Mouse (Mus musculus) liver, embryonic 15.5 days (tissue): ENCODE data around the gene Mta3. TPM values are rescaled to one million over a fixed set of nuclear protein-coding genes. Genes with fewer than 3 reads are reported as not detected.

ENCODE experiments used
- ATAC-seq: fragments of 200-750 bp; cut with Nextera tagmentation; 2 replicates; pipeline ENCODE4 v1.8.0; 2017; ENCODE audit warnings: moderate number of reproducible peaks, mild to moderate bottlenecking, moderate library complexity; ENCODE audit not compliant: insufficient read depth
- H3K27ac ChIP-seq: fragments of 300-500 bp; sonication (generic); replicated peaks from 2 replicates; pipeline ENCODE4 v1.5.1; 2015; ENCODE audit warnings: mild to moderate bottlenecking, inconsistent platforms
- H3K27me3 ChIP-seq: fragments of 300-500 bp; sonication (generic); 2 replicates; pipeline ENCODE4 v1.6.1; 2015; ENCODE audit warnings: mild to moderate bottlenecking, inconsistent platforms
- H3K36me3 ChIP-seq: fragments of 300-500 bp; sonication (generic); replicated peaks from 2 replicates; pipeline ENCODE4 v1.6.1; 2015; ENCODE audit warnings: moderate library complexity, mild to moderate bottlenecking, inconsistent platforms
- H3K4me1 ChIP-seq: fragments of 300-500 bp; sonication (generic); replicated peaks from 2 replicates; pipeline ENCODE4 v1.6.1; 2015; ENCODE audit warnings: inconsistent platforms
- H3K4me2 ChIP-seq: fragments of 300-500 bp; sonication (generic); 2 replicates; pipeline ENCODE4 v1.6.1; 2015; ENCODE audit warnings: moderate library complexity, mild to moderate bottlenecking, inconsistent platforms
- H3K4me3 ChIP-seq: fragments of 300-500 bp; sonication (generic); replicated peaks from 2 replicates; pipeline ENCODE4 v1.5.1; 2015; ENCODE audit warnings: mild to moderate bottlenecking, inconsistent platforms
- H3K9ac ChIP-seq: fragments of 300-500 bp; sonication (generic); 2 replicates; pipeline ENCODE4 v1.6.1; 2015; ENCODE audit warnings: moderate library complexity, mild to moderate bottlenecking, inconsistent platforms
- H3K9me3 ChIP-seq: fragments of 300-500 bp; sonication (generic); replicated peaks from 2 replicates; pipeline ENCODE4 v1.6.1; 2016; ENCODE audit warnings: inconsistent platforms
- WGBS: fragments of 180-500 bp; shearing (Covaris S2); methylation state at CpG from one replicate; pipeline ENCODE4 v1.1.7; 2015; ENCODE audit warnings: mixed read lengths; ENCODE audit not compliant: insufficient replicate concordance; 5-methylcytosine and 5-hydroxymethylcytosine counted together
- polyA plus RNA-seq: library from polyadenylated mRNA; unstranded; fragments of >200 nt; fragmentation: Nextera tagmentation; extraction: Ambion mirVana; gene quantifications from 2 replicates; pipeline ENCODE4 v1.2.1, GENCODE M21; 2015

Mta3 gene
- polyA plus RNA-seq, 1 experiment from 2014 or later, result 36.9 TPM

DNA sequence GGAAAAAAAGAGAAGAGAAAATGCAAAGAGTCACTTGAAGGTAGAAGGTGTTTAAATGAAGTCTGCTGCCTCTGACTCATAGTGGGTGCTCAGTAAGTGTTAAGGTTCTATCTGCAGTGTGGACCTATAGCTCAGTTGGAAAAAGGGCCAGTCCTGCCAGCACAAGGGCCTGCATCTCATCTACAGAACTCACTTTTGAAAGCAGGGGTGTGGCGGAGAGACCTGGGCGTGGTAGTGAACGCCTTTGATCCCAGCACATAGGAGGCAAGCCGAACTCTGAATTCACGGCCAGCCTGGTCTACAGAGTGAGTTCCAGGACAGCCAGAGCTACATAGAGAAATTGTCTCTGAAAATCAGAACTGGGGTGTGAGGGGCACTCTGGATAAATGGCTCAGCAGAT lies 104.3 kb downstream of the Mta3 start:
- ATAC-seq, result peak; percentile 65
- 0 out of 2 replicates have a peak overlapping the region, but pooled peaks have one; percentile 11 for H3K4me3 ChIP-seq
- peak overlapping the region; percentile 61 for H3K4me2 ChIP-seq
- H3K27me3 ChIP-seq, result no peaks in the 10 kb centered on the region
- H3K36me3 ChIP-seq, result peaks cover 51% of the 10 kb centered on the region
- H3K9me3 ChIP-seq, result no peaks in the 10 kb centered on the region
- H3K27ac ChIP-seq, result peak overlapping the region; percentile 82
- peak overlapping the region; percentile 19; the same call in 1 of the 2 replicates for H3K9ac ChIP-seq
- 28% methylated on average over 5 of the region's 5 CpGs for WGBS
- H3K4me1 ChIP-seq, result peaks cover 65% of the 10 kb centered on the region

DNA sequence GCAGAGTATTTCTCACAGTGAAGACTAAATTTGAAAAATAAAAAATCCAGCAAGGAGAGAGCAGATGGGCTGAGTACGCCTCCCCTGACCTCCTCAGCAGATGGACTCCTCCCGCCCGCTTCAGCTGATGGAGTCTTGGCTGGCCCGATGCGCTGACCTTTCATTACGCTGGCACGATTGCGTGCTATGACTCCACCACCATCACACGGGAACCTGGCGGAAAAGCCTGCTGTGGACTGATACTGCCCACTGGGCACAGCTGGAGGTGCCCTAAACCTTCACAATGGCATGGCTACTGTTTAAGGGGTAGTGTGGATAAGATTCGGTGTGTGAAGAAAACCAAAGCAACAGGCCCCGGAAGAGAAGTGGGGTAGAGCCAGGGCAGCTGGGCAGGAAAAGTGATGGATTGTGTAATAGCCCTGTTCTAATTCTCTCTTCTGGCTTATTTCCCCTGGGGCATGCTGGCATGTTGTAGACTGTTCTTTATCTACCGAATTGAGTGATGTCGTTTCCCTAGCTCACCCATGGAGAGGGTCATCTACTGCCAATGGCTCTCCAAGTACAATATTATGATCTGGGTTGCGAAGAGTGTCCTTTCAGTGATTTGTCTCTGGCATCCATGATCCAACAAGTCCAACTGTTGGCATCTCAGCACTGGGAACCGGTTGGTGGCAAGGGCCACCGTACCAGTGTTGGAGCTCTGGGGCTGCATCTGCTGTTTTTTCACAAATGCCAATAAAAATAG lies 106.4 kb downstream of the Mta3 start:
- Histone ChIP-seq H3K4me3 (no peak overlapping the region), H3K9me3 (no peaks in the 10 kb centered on the region), H3K27me3 (no peaks in the 10 kb centered on the region), H3K4me1 (peaks cover 57% of the 10 kb centered on the region), H3K4me2 (no peak overlapping the region), H3K9ac (no peak overlapping the region), H3K36me3 (peaks cover 31% of the 10 kb centered on the region), H3K27ac (no peak overlapping the region)
- ATAC-seq, result no peak
- WGBS, result 89% methylated on average over 17 of the region's 17 CpGs

DNA sequence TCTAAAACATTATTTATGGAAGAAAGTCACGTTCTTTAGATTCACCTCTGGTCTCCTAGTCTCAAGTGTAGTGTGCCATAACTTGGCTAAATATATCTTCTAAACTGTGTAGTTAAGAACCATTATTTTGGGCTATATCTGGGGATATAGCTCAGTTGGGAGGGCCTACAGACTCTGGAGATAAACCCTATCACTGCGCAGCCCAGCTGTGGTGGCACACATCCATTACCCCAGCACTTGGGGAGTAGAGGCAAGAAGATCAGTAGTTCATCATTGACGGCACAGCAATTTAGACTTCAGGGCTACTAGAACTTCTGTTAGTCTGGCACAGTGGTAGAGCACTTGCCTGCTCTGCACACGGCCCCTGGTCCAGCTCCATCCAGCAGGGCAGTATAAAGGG lies 107.1 kb downstream of the Mta3 start:
- no peak for ATAC-seq
- H3K4me3 ChIP-seq, result no peak overlapping the region
- peaks cover 50% of the 10 kb centered on the region for H3K4me1 ChIP-seq
- no peak overlapping the region for H3K27ac ChIP-seq
- H3K4me2 ChIP-seq, result no peak overlapping the region
- H3K36me3 ChIP-seq, result peaks cover 30% of the 10 kb centered on the region
- 66% methylated on average over 4 of the region's 4 CpGs for WGBS
- H3K9ac ChIP-seq, result no peak overlapping the region
- H3K27me3 ChIP-seq, result no peaks in the 10 kb centered on the region
- no peaks in the 10 kb centered on the region for H3K9me3 ChIP-seq

DNA sequence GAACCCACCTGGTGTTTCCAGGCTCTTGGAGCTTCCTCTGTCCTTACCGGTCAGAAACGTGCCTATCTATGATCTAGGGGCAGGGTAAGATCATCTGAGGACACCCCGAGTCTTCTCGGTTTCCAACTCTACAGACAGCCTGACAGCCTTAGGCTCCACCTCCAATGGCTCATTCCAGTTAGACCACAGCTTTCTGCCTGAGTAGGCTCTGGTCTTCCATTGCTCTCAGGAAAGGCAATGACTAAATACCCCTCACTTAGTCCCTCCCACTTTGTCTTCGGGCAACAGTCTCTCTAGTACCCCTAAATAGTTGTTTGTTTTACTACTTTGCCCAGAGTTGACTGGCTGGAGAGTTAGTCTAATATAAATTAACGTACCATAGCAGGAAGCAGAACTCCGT lies 111.0 kb downstream of the Mta3 start:
- 46% methylated on average over 7 of the region's 7 CpGs for WGBS
- Histone ChIP-seq H3K4me2 (no peak overlapping the region), H3K36me3 (peaks cover 6% of the 10 kb centered on the region), H3K27ac (no peak overlapping the region), H3K9me3 (no peaks in the 10 kb centered on the region), H3K9ac (no peak overlapping the region), H3K27me3 (no peaks in the 10 kb centered on the region), H3K4me3 (no peak overlapping the region), H3K4me1 (peaks cover 15% of the 10 kb centered on the region)
- no peak for ATAC-seq

DNA sequence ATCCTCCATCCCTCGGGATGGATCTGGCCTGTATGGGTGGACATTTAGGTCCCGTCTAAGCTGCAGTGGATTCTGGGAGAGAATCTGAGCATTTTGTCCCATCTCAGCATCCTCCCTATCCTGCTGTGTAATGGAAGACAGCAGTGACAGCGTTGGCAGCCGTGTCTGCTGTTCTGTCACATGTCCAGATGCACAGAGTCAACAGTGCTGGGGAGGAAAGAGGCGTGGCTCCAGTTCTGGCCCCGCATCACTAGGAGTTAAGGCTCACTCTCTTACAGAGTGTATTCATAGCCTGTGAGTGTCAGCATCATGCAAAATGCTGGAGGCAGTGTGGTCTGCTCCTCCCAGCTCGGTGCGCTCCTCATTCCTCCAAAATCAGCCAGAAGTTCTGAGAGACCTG lies 113.5 kb downstream of the Mta3 start:
- Histone ChIP-seq H3K9ac (no peak overlapping the region), H3K27me3 (no peaks in the 10 kb centered on the region), H3K4me3 (no peak overlapping the region), H3K4me2 (no peak overlapping the region), H3K4me1 (peaks cover 6% of the 10 kb centered on the region; the same call in 1 of the 2 replicates), H3K36me3 (peaks cover 3% of the 10 kb centered on the region; the same call in 1 of the 2 replicates), H3K27ac (no peak overlapping the region), H3K9me3 (no peaks in the 10 kb centered on the region)
- ATAC-seq, result no peak
- WGBS, result 58% methylated on average over 8 of the region's 8 CpGs

DNA sequence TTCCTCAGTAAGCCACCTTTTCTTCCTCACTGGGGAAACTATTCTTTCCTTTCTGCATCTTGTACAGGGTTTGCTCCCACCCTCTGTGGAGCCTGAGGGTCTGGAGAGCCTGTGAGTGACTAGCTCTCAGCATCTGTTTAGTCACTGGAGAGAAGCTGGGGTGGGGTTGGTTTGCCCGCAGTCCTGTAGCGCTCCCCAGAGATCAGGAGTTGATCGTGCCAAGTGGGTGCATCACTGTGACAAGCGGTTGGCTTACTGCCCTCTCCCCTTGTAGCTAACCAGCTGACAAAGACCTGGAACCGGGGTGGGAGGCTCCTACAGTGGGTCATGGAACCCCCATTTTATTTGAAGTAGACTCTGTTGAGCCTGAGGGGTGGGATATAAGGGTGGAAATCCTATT lies 114.7 kb downstream of the Mta3 start:
- H3K27ac ChIP-seq, result no peak overlapping the region
- H3K4me1 ChIP-seq, result peaks cover 6% of the 10 kb centered on the region; the same call in 1 of the 2 replicates
- no peak overlapping the region for H3K4me3 ChIP-seq
- H3K9me3 ChIP-seq, result no peaks in the 10 kb centered on the region
- no peak overlapping the region for H3K9ac ChIP-seq
- H3K4me2 ChIP-seq, result no peak overlapping the region
- whole genome bisulfite sequencing, result 77% methylated on average over 5 of the region's 5 CpGs
- no peaks in the 10 kb centered on the region for H3K27me3 ChIP-seq
- H3K36me3 ChIP-seq, result no peaks in the 10 kb centered on the region
- ATAC-seq, result no peak

DNA sequence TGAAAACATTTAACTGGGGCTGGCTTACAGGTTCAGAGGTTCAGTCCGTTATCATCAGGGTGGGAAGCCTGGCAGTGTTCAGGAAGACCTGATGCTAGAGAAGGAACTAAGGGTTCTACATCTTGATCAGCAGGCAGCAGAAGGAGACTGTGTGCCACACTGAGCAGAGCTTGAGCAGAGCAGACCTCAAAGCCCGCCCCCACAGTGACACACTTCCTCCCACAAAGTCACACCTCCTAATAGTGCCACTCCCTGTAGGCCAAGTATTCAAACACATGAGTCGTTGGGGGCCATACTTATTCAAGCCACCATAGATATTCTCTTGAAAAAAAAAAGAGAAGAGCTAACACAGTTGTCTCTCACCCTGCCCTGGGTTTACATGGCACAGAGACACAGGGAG lies 115.9 kb downstream of the Mta3 start:
- no peak overlapping the region for H3K27ac ChIP-seq
- no peak overlapping the region for H3K4me2 ChIP-seq
- H3K36me3 ChIP-seq, result no peaks in the 10 kb centered on the region
- no peaks in the 10 kb centered on the region for H3K9me3 ChIP-seq
- no peak overlapping the region for H3K4me3 ChIP-seq
- peaks cover 6% of the 10 kb centered on the region; the same call in 1 of the 2 replicates for H3K4me1 ChIP-seq
- H3K27me3 ChIP-seq, result no peaks in the 10 kb centered on the region
- no peak for ATAC-seq
- WGBS, result 56% methylated on average over 3 of the region's 3 CpGs
- no peak overlapping the region for H3K9ac ChIP-seq

DNA sequence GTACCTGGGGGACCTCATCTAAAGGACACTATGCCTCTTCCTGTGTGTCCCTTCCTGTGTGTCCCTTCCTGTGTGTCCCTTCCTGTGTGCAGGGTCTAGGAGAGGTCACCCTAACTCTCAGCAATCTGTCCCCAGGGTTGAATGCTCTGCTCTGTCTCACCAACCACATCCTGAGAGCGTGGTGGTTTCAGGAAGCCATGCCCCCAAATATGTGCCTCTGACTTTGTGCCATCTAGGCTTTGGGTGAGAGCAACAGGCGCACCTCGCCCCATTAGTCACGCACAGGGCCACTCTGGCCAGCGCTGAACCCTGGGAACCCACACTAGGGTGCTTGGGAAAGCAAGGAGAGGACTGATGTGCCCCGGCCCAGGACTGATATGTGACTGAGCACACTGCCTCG lies 117.9 kb downstream of the Mta3 start:
- H3K27ac ChIP-seq, result no peak overlapping the region
- no peaks in the 10 kb centered on the region for H3K36me3 ChIP-seq
- no peaks in the 10 kb centered on the region for H3K27me3 ChIP-seq
- 47% methylated on average over 7 of the region's 7 CpGs for WGBS
- H3K4me1 ChIP-seq, result peaks cover 6% of the 10 kb centered on the region; the same call in 1 of the 2 replicates
- no peak overlapping the region for H3K4me3 ChIP-seq
- H3K9ac ChIP-seq, result no peak overlapping the region
- no peaks in the 10 kb centered on the region for H3K9me3 ChIP-seq
- H3K4me2 ChIP-seq, result no peak overlapping the region
- no peak for ATAC-seq

DNA sequence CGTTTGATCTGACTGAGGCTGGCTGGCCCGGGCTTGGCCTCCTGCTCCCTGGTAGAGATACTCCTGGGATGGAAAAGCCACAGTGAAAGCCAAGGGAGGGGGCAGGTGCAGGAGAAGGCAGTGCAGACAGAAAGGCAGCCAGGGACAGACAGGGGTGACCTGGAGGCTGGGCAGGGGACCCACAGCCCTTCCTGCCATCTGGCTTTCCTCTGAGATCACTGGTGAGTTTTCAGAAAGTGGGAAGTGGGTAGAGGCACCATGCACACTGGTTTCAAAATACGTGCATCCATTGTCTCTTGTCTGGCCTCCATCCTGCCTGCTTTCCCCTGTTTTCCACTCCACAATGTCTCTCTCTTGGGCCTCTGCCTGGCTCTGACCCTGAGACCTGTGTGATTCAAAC lies 123.4 kb downstream of the Mta3 start:
- ATAC-seq, result no peak
- H3K27me3 ChIP-seq, result no peaks in the 10 kb centered on the region

DNA sequence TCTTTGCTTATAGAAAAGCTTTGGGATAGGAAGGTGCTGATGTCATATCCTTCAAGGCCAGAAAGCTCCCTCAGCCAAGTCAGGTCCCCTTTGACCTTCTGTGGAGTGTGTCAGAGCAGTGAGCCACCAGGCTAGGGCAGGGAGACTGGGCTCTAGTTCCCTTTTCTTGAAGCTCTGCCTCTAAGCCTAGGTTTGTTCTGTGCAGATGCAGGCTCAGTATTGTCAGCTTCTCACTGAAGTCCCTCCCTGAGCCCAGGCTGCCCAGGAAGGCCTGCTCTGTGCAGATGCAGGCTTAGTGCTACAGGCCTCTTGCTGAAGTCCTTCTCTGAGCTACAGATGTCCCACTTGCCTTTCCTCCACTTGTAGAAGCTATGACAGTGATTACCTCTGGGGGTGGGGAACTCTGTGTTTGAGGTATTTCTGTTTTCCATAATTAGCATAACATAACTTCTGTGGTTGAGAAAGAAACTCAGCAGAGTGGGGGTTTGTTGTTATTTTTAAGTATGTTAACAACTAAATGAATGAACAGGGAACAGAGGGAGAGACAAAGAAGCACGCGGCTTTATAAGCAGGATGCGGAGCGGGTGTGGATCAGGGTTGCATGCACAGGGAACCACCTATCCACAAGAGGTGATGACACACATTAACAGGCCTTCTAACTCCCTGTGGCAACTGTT lies 124.8 kb downstream of the Mta3 start:
- Histone ChIP-seq H3K9me3 (no peaks in the 10 kb centered on the region), H3K36me3 (0 out of 2 replicates have a peak, but pooled peaks cover 3% of the 10 kb centered on the region), H3K4me2 (no peak overlapping the region), H3K27me3 (no peaks in the 10 kb centered on the region), H3K4me1 (peaks cover 32% of the 10 kb centered on the region), H3K9ac (no peak overlapping the region), H3K27ac (0 out of 2 replicates have a peak overlapping the region, but pooled peaks have one; percentile 9), H3K4me3 (no peak overlapping the region)
- WGBS, result 85% methylated on average over 4 of the region's 4 CpGs
- ATAC-seq, result no peak

More for the DNA sequence above, 123.4 kb downstream of the Mta3 start:
- no peak overlapping the region for H3K27ac ChIP-seq
- no peak overlapping the region for H3K9ac ChIP-seq
- no peaks in the 10 kb centered on the region for H3K9me3 ChIP-seq
- no peak overlapping the region for H3K4me2 ChIP-seq
- H3K4me3 ChIP-seq, result no peak overlapping the region
- 52% methylated on average over 3 of the region's 3 CpGs for WGBS
- peaks cover 23% of the 10 kb centered on the region for H3K4me1 ChIP-seq
- H3K36me3 ChIP-seq, result 0 out of 2 replicates have a peak, but pooled peaks cover 3% of the 10 kb centered on the region

DNA sequence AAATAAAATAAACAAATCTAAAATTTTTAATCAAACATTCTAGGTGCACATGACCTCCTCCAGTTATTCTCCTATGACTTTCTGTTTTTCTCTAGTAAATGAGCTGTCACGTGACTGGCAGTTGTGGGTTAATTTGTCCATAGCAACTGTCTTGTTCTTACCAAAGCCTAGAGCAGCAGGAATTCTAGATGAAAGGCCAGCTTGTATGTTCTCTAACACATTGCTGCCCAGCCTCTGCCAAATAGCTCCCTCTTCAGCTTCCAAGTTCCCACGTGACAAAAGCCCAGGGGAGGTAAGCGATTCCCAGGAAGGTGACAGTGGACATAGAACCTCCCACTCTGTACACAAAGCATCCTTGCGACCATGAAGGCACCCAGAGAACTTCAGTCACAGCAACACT lies 128.2 kb downstream of the Mta3 start:
- 0 out of 2 replicates have a peak, but pooled peaks cover 3% of the 10 kb centered on the region for H3K36me3 ChIP-seq
- H3K27ac ChIP-seq, result no peak overlapping the region
- WGBS, result 66% methylated on average over 4 of the region's 4 CpGs
- no peaks in the 10 kb centered on the region for H3K9me3 ChIP-seq
- H3K4me3 ChIP-seq, result no peak overlapping the region
- no peaks in the 10 kb centered on the region for H3K27me3 ChIP-seq
- peaks cover 33% of the 10 kb centered on the region for H3K4me1 ChIP-seq
- no peak for ATAC-seq
- H3K4me2 ChIP-seq, result no peak overlapping the region
- H3K9ac ChIP-seq, result no peak overlapping the region
